Mouse (Mus musculus) CH12F3 (cell line): ENCODE measurements around the gene Ddx39b.

Experiments used
- in situ Hi-C: fragments of 300-500 bp; cut with MboI; formaldehyde crosslinking; loops from 2 replicates; pipeline ENCODE4 v1.14.3; 2020; ENCODE audit warnings: low sequenced_read_pairs

The Ddx39b gene

GRCm38 (mm10) chr17:35242015-35242941 is 732 bp downstream of the Ddx39b start:
- in situ Hi-C loops = no loop called here

GRCm38 (mm10) chr17:35243086-35243485 is 1.5 kb downstream of the Ddx39b start:
- in situ Hi-C loops = no loop called here

GRCm38 (mm10) chr17:35244999-35245398 is 3.5 kb downstream of the Ddx39b start:
- in situ Hi-C loops = no loop called here

GRCm38 (mm10) chr17:35245731-35246623 is 4.4 kb downstream of the Ddx39b start:
- in situ Hi-C loops = no loop called here

- in situ Hi-C loops = no loop called here
Measured at GRCm38 (mm10) chr17:35247144-35247543, 5.6 kb downstream of the Ddx39b start.

GRCm38 (mm10) chr17:35248986-35249385 is 7.4 kb downstream of the Ddx39b start:
- in situ Hi-C loops = no loop called here

GRCm38 (mm10) chr17:35249451-35250197 is 8.1 kb downstream of the Ddx39b start:
- in situ Hi-C loops = no loop called here

GRCm38 (mm10) chr17:35250348-35251120 is 9.0 kb downstream of the Ddx39b start:
- in situ Hi-C loops = no loop called here

GRCm38 (mm10) chr17:35251162-35251719 is 9.7 kb downstream of the Ddx39b start:
- in situ Hi-C loops = no loop called here

GRCm38 (mm10) chr17:35251981-35252380 is 10.4 kb downstream of the Ddx39b start:
- in situ Hi-C loops = no loop called here

- in situ Hi-C loops = no loop called here
Measured at GRCm38 (mm10) chr17:35252619-35253292, 11.2 kb downstream of the Ddx39b start.

GRCm38 (mm10) chr17:35253293-35254093 is 11.9 kb downstream of the Ddx39b start:
- in situ Hi-C loops = no loop called here

GRCm38 (mm10) chr17:35254241-35255098 is 12.9 kb downstream of the Ddx39b start:
- in situ Hi-C loops = loop anchor here (5.0 kb wide), 1 partner anchor 53 kb away; no protein-coding TSS in a partner anchor

GRCm38 (mm10) chr17:35255301-35255700 is 13.8 kb downstream of the Ddx39b start:
- in situ Hi-C loops = loop anchor here (5.0 kb wide), 1 partner anchor 52 kb away; no protein-coding TSS in a partner anchor

GRCm38 (mm10) chr17:35255704-35256103 is 14.2 kb downstream of the Ddx39b start:
- in situ Hi-C loops = loop anchor here (5.0 kb wide), 1 partner anchor 52 kb away; no protein-coding TSS in a partner anchor

GRCm38 (mm10) chr17:35257378-35257777 is 15.8 kb downstream of the Ddx39b start:
- in situ Hi-C loops = loop anchor here (5.0 kb wide), 1 partner anchor 50 kb away; no protein-coding TSS in a partner anchor
